Mouse (Mus musculus) gastrocnemius, postnatal 14 days (tissue): Measurements from ENCODE around the gene Cdkn3. TPM values are rescaled to one million over a fixed set of nuclear protein-coding genes. Genes with fewer than 3 reads are reported as not detected.
A peak's percentile ranks its signal among the peaks of the same experiment; 100 is the strongest.
"Not testable (repeated sequence)": the region's sequence is repeated elsewhere in the genome, so short reads cannot be mapped to it uniquely, and the experiment has no call there.

Experiments
- DNase-seq: peaks from one replicate; pipeline ENCODE4 v3.0.0; 2021; ENCODE audit warnings: mixed read lengths
- intact Hi-C: fragments of 180-260 bp; cut with DNase I; formaldehyde crosslinking; loops from one replicate; pipeline ENCODE4 v1.15.1; 2025; ENCODE audit warnings: low total_unique reads
- total RNA-seq, 2 experiments: library from RNA; stranded (reverse); gene quantifications; 2 replicates each; pipeline ENCODE4 v1.2.3; 2021

Gene Cdkn3
- total RNA-seq, 2 experiments from 2014 or later = 2.1 to 2.8 TPM

DNA sequence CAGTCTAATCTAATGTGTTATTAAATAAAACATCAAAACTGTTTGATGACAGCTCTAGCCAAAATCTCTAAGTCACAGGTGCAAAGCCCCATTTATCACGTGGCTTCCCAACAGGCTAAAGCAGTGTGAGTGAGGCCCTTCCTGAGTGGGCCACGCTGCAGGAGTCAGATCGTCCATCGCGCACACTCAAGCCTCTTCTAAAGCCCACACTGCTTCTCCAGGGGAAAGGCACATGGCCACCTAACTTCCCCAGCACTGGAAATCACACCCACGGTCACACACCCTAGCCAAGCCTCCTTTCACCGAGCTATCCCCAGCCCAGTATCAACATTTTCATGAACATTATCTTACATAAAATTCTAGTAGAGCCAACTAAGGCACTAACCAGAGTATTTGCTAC is 20.7 kb downstream of the Cdkn3 start:
- intact Hi-C loops = no loop called here
- no peak for DNase-seq

DNA sequence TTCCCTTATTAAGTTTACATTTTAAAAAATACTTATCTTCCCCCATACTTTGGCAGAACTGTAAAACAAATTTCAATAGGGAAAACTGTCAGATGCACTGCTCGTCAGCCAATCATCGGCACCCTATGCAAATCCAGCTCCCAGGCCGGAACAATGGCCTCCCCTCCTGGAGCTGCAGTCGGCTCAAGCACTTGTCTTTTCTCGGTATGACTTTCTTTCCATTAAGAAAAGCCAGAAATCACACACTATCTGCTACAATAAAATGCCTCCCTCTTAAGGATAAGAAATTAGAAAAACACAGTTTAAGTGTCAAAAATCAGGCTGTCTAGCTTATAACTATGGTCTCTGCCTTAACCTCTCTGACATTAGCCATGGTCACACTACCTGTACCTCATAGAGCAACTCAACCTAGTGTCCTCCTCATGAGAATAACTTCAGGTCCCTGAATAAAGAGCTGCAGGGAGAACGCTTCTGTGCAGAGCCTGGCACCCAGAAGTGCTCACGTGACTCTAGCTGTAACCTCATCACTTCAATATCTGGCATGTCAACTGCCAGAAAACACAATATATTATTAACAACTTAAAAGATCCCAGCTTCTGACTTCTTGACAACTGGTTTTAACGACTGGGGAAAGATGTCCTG is 22.0 kb downstream of the Cdkn3 start:
- intact Hi-C loops = no loop called here
- DNase-seq = no peak

DNA sequence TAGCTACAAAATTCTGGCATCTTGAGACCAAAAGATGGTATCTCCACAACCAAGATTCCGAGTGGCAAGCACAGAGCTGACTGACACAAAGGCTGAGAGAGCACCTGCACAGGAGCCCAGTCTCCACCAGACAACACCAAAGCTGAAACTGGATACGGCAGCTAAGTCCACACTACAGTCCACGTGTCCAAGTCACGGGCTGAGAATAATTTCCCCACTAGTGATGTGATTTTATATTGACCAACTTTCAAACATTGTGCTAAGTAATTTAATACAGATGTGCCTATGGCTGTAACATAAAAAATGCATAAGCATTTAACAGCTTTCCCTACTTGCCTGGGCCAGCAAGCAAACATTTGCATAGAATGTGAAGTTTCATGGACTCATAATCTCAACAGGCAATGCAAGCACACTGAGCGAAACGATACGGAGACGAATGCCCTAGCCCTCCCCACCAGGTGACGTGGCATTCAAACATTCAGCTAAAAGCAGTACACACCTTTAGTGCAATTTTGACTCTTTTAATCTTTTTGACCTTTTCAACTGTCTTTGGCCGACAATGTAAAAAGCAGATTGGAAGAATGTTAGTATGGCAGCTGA is 23.1 kb downstream of the Cdkn3 start:
- no peak for DNase-seq
- intact Hi-C loops = no loop called here

DNA sequence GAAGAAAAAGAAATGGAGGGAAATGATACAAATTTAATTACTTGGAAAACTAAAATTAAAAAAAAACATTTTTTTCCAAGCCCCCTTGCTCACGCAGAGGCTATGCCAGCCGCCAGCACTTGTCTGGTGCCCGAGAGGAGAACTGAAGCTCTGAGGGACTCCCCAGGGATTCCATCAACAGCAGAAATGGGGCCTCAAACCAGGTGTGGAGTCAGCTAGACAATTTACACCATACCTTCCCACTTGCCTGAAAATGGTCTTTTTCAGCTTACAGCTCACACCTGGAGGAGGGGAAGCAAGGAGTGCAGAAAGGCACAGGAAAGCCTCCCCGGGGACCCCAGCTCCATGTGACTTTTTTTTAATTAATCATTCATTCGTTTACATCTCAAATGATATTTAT is 24.9 kb downstream of the Cdkn3 start:
- intact Hi-C loops = no loop called here
- DNase-seq = no peak

DNA sequence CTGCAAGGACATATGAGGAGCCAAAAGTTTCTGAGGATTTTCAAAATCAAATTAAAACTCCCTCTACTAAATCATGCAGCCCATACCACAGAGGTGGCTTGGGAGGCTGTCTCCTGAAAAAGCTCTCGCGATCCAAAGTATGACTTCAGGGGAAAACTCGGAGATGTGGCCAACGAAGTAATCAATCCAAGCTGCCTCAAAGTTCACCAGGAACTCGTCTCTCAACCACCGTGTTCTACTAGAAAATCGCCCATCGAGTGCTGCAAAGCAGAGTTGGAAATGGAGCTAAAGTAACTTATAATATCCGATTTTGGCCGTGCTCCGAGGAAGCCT is 27.1 kb downstream of the Cdkn3 start:
- no peak for DNase-seq
- intact Hi-C loops = no loop called here

DNA sequence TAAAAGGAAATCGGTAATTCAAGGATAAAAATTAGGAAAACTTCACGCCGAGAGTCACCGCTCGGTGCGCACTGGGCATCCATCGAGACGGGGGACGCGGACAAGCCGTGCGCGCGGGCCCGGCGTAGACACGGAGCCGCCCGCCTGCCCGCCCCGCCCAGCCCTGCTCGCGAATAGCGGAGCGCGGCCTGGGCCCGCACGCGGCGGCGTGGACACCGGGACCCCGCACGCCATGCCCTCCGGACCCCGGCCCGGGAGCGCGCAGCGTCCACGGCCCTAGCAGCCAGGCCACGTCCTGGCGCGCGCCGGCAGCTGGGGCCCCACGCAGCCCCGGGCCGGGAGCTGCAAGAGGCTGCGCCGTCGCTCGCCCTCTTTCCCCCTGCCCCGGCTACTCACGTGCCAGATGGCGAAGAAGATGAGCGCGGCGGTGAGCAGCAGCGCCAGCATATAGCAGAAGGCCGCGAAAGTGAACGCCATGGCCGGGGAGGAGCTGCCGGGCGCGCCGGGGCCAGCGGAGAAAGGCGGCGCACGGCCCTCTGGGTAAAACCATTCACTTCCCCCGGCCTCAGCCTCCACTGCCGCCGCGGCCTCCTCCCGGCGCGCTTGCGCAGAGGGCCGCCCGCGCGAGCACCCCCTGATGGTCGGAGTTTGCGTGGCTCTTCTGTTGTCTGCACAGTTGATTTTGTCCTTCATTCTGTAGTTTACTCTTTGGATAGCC is 27.6 kb downstream of the Cdkn3 start, which contains the start of gene Cnih1:
Gene Cnih1 (minus strand): TSS at position 625 of the 718 bp plus-strand sequence.
- intact Hi-C loops = no loop called here
- peak; percentile 90 for DNase-seq

DNA sequence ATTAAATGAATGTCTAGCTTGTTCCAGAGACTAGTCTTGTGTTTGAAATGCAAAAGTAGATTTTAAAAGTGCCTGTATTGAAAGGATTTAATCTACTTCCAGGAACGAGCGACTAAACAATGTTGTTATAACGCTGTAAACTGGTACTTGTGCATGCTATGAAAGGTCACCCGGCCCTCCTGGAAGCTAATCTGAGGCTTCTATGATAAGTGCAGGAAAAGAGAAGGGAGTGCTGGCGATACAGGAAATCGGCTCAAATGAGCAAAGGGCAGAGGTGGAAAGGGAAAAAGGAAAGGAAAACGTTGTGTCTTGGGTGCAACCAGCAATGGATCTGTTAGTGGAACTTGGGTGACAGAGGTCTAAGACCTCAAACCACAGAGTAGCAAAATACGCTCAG is 28.2 kb downstream of the Cdkn3 start:
- intact Hi-C loops = no loop called here
- DNase-seq = no peak

DNA sequence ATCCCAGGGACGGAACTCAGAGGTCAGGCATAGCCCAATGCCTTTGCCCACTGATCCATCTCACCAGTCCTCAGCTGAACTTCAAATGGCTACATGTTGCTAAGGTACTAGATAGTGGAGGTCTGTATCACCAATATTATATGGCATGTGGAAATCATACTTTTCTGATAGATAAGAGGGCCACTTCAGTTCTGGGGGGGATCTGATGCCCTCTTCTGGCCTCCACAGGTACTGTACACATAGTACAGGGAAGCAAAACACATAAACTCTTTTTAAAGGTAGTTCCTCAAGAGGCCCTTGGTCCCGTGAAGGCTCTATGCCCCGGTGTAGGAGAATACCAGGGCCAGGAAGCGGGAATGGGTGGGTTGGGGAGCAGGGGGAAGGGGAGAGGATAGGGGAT is 30.0 kb downstream of the Cdkn3 start:
- intact Hi-C loops = no loop called here

DNA sequence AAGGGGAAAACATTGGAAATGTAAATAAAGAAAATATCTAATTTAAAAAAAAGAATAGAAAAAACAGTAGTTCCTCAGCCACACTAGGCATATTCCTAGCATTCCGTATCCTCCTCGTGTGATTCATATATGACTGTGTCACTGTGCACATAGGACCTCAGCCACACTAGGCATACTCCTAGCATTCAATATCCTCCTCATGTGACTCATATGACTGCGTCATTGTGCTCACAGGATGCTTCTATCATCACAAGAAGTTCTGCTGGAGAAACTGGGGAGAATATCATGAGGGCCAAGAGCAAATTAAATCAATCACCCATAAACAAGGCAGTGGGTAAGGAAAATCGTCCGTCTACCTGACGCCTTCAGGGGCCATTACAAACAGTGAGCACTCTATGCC is 30.4 kb downstream of the Cdkn3 start:
- no peak for DNase-seq
- intact Hi-C loops = no loop called here

More for the DNA sequence above, 30.0 kb downstream of the Cdkn3 start:
- DNase-seq = no peak

DNA sequence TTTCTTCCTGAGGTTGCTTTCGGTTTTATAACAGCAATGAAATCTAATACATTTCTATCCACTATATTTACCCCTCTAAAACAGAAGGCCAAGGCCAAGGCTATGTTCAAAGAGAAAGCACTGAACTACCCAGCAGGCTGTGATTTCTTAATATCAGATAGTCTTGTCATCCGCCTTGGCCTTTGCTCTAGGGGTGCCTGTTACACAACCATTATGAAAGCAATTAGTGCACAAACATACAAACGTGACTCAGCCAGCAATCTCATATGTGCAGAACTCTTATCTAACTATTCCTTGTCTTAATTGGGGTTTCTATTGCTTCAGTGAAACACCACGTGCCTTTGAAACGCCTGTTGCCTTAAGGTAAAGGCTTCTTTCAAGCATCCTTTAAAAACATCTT is 33.8 kb downstream of the Cdkn3 start:
- intact Hi-C loops = no loop called here
- no peak for DNase-seq

DNA sequence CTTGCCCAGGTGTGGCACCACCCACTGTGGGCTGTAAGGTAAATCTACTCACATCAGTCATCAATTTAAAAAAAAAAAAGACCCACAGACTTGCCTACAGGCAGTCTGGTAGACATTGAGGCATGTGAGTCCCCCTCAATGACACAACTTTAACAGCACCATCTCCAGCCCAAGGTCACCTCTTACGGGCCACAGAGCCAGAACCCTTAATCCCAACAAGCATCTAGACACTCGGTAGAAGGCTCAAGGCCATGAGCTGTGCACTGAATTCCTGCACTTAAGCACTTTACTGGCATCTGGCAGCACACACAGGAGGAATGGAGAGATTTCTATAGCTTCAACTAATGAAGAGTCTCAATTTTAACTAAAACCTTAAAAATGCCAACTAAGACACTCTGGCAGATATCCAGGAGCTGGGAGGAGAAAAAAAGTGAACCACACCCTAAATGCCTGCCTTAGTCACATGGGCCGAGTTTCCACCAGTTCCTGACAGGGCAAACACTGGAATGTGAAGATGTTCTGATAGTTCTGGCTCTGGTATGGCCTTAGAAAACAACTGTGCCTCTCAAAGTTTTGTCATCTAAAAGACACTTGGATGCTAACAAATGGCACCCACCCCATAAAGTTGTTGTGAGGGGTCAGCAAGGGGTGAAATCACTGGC is 40.5 kb downstream of the Cdkn3 start:
- intact Hi-C loops = no loop called here
- DNase-seq = no peak

DNA sequence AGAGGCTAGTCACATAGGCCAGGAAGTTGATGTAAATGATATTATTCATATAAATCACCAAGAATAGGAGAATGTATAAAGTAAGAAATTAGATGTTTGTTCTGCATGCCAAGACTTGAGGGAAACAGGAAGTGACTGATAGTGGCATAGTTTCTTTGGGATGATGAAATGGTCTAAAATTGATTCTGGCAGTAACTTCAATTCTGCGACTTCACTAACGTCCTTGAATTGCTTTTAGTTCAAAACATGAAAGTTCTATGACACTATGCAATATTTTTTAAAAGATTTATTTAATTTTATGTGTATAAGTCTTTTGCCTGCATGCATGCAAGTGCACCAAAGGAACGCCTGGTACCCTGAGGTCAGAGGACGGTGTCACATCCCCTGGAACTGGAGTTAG is 42.9 kb downstream of the Cdkn3 start:
- DNase-seq = no peak
- intact Hi-C loops = no loop called here

DNA sequence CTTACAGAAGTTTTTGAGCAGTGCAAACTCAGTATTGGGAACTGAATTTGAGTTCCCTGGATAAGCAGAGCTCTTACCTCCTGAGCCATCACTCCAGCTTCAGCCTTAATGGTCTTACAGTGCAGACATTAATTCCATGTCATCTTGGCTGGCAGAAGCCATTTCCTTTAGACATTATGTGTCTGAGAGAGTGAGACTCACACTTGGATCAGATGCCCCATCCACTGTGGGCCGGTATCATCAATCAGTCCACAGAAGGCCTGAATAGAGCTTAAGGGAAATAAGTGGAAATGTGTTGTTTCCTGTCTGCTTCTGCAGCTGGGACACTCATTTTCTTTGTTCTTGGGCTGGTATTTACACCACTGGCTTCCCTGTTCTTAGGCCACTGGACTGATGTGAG is 43.5 kb downstream of the Cdkn3 start:
- DNase-seq = no peak
- intact Hi-C loops = no loop called here

DNA sequence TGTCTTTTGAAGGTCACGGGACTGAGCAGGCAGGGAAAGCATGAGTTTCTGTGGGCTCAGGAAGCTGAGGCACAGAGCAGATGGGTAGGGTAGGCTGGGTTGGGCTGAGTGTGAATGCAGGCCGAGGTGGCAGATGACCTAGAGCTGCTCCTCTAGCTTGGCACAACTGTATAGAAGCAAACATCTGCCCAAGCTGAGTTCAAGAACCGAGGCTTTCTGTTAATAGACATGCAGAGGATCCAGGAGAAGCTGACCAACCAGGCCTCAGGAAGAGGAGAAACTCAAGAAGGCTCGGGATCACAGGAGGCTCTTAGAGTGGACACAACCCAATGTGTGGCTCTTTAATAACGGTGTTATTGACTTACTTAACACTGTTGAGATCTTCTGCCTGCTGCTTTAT is 45.8 kb downstream of the Cdkn3 start:
- DNase-seq = no peak
- intact Hi-C loops = no loop called here

DNA sequence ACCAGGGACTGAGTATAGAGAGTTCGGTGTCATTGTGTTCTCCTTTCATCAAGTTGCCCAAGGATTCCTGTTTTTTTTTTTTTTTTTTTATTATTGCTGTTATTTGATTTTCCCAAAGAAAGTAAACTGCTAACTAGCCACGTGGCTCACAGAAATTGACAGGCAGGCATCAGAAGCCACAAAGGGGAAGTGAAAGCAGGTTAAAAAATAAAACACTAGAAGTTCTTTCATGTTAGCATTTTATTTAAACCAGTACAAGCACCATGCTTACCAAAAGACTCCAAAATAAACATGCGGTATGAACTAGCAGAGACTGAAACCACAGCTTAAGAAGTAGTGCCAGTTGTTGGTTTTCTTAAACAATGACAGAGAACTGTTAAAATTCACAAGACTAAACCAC is 47.6 kb downstream of the Cdkn3 start:
- intact Hi-C loops = no loop called here
- DNase-seq = no peak

DNA sequence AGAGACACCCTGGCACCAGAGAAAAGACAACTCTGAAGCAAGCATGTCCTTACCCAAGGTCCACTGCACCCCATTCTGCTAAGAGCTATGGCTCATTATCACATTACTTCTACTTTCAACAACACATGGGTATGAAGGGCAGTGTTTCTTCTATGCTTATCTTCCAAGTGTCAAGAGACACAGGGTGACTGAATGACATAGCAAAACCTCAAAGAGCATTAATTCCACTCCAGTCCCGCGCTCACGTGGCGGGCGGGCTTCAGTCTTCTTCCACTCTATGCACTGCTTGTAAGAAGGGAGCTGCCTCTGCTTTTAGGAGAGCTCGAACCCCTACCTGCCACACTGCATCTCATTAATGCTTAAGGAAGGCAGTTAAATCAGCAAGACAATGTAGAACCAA is 55.3 kb downstream of the Cdkn3 start:
- intact Hi-C loops = no loop called here

DNA sequence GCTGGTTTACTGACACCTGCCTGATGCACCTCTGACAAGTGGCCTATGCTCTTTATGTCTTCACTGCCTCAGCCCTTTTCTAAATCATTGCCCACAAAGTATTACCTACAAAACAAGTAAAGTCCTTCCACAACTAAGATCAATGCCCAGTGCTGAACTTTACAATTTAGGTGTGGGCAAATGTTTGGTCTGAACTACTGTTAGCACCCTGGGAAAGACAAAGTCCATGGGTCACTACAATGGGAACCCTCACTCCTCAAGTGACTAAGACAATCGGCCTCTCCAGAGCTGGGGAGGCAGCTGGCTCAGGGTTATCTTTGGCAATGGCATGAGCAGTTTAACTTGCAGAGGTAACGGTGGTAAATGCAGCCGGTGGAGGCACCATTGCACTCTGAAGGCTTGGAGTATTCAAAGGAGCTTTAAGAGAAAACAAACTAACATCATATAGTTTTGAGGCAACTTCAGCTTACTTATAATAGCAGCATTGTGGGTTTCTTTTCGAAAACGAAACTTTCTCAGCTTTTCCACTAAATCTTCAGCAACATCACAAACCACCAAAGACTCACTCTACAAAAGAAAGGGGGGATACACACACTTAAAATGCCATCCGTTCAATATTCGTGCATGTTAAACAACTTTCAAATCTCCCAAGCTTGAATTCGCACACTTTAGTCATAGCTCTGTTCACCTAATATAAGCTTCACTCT is 56.7 kb downstream of the Cdkn3 start:
- no peak for DNase-seq
- intact Hi-C loops = no loop called here

More for the DNA sequence above, 55.3 kb downstream of the Cdkn3 start:
- DNase-seq = no peak

DNA sequence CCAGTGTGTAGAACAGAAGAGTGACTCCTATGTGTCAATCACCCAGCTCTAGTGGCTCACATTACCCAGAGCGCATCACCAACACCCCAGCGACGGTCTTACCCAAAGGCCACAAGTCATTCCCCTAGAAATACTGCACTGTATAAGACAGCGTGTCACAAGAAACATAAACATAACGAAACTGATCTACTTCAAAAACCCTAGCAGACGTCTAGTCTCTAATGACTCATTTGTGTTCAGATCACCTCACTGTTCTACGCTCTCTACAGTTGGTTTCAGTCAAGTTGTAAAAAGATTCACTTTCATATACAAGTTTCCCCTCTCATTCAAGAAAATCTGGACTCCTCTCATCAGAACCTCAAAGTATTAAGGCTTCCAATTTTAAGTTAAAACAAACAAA is 58.4 kb downstream of the Cdkn3 start:
- intact Hi-C loops = no loop called here
- DNase-seq = no peak

DNA sequence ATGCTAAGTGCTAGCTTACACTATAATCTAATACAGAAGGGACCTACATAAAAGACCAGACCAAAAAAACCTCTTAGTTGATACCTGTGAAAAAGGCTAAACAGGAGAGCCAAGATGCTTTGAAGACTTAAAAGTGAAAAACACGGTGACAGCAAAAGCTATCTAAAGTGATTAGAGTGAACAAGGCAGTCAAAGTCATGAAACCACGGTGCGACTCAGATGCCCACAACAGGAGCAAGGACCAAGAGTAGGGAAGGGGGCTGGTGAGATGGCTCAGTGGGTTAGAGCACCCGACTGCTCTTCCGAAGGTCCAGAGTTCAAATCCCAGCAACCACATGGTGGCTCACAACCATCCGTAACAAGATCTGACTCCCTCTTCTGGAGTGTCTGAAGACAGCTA is 59.6 kb downstream of the Cdkn3 start:
- DNase-seq, intact Hi-C loops: not testable (repeated sequence)
